Mouse (Mus musculus) liver, embryonic 15.5 days (tissue): ENCODE measurements around the gene Eif3d. TPM values are rescaled to one million over a fixed set of nuclear protein-coding genes. Genes with fewer than 3 reads are reported as not detected.

Source experiments
- ATAC-seq: fragments of 200-750 bp; cut with Nextera tagmentation; 2 replicates; pipeline ENCODE4 v1.8.0; 2017; ENCODE audit warnings: moderate number of reproducible peaks, mild to moderate bottlenecking, moderate library complexity; ENCODE audit not compliant: insufficient read depth
- H3K27ac ChIP-seq: fragments of 300-500 bp; sonication (generic); replicated peaks from 2 replicates; pipeline ENCODE4 v1.5.1; 2015; ENCODE audit warnings: mild to moderate bottlenecking, inconsistent platforms
- H3K27me3 ChIP-seq: fragments of 300-500 bp; sonication (generic); 2 replicates; pipeline ENCODE4 v1.6.1; 2015; ENCODE audit warnings: mild to moderate bottlenecking, inconsistent platforms
- H3K36me3 ChIP-seq: fragments of 300-500 bp; sonication (generic); replicated peaks from 2 replicates; pipeline ENCODE4 v1.6.1; 2015; ENCODE audit warnings: moderate library complexity, mild to moderate bottlenecking, inconsistent platforms
- H3K4me1 ChIP-seq: fragments of 300-500 bp; sonication (generic); replicated peaks from 2 replicates; pipeline ENCODE4 v1.6.1; 2015; ENCODE audit warnings: inconsistent platforms
- H3K4me2 ChIP-seq: fragments of 300-500 bp; sonication (generic); 2 replicates; pipeline ENCODE4 v1.6.1; 2015; ENCODE audit warnings: moderate library complexity, mild to moderate bottlenecking, inconsistent platforms
- H3K4me3 ChIP-seq: fragments of 300-500 bp; sonication (generic); replicated peaks from 2 replicates; pipeline ENCODE4 v1.5.1; 2015; ENCODE audit warnings: mild to moderate bottlenecking, inconsistent platforms
- H3K9ac ChIP-seq: fragments of 300-500 bp; sonication (generic); 2 replicates; pipeline ENCODE4 v1.6.1; 2015; ENCODE audit warnings: moderate library complexity, mild to moderate bottlenecking, inconsistent platforms
- H3K9me3 ChIP-seq: fragments of 300-500 bp; sonication (generic); replicated peaks from 2 replicates; pipeline ENCODE4 v1.6.1; 2016; ENCODE audit warnings: inconsistent platforms
- WGBS: fragments of 180-500 bp; shearing (Covaris S2); methylation state at CpG from one replicate; pipeline ENCODE4 v1.1.7; 2015; ENCODE audit warnings: mixed read lengths; ENCODE audit not compliant: insufficient replicate concordance; 5-methylcytosine and 5-hydroxymethylcytosine counted together
- polyA plus RNA-seq: library from polyadenylated mRNA; unstranded; fragments of >200 nt; fragmentation: Nextera tagmentation; extraction: Ambion mirVana; gene quantifications from 2 replicates; pipeline ENCODE4 v1.2.1, GENCODE M21; 2015

Eif3d gene
- polyA plus RNA-seq, 1 experiment from 2014 or later, result 142 TPM

- Histone ChIP-seq H3K4me1 (peaks cover 72% of the 10 kb centered on the region), H3K9me3 (no peaks in the 10 kb centered on the region), H3K4me2 (peak overlapping the region; percentile 80), H3K27ac (peak overlapping the region; percentile 93), H3K4me3 (peak overlapping the region; percentile 35), H3K27me3 (peaks cover 14% of the 10 kb centered on the region), H3K9ac (peak overlapping the region; percentile 41), H3K36me3 (peaks cover 17% of the 10 kb centered on the region)
- ATAC-seq, result peak; percentile 15
- WGBS, result 43% methylated on average over 6 of the region's 6 CpGs
These were observed 39.5 kb downstream of the Eif3d start for GRCm38 (mm10) chr15:77930986-77931688.

GRCm38 (mm10) chr15:77929804-77930203 lies 40.8 kb downstream of the Eif3d start:
- peak overlapping the region; percentile 76 for H3K9ac ChIP-seq
- H3K36me3 ChIP-seq, result peaks cover 28% of the 10 kb centered on the region
- H3K27me3 ChIP-seq, result peaks cover 6% of the 10 kb centered on the region
- WGBS, result 36% methylated on average over 8 of the region's 8 CpGs
- no peak for ATAC-seq
- no peaks in the 10 kb centered on the region for H3K9me3 ChIP-seq
- H3K4me2 ChIP-seq, result peak overlapping the region; percentile 80
- H3K4me3 ChIP-seq, result peak overlapping the region; percentile 82
- peak overlapping the region; percentile 93 for H3K27ac ChIP-seq
- peaks cover 72% of the 10 kb centered on the region for H3K4me1 ChIP-seq

- ATAC-seq, result peak; percentile 90
- Histone ChIP-seq H3K4me1 (peaks cover 69% of the 10 kb centered on the region), H3K4me3 (peak within 1 kb of the TSS; percentile 82), H3K9me3 (no peaks in the 10 kb centered on the region), H3K4me2 (peak within 1 kb of the TSS; percentile 80), H3K27ac (peak within 1 kb of the TSS; percentile 93), H3K9ac (peak within 1 kb of the TSS; percentile 76), H3K27me3 (no peaks in the 10 kb centered on the region), H3K36me3 (peaks cover 38% of the 10 kb centered on the region)
- WGBS, result 0% methylated on average over 34 of the region's 34 CpGs
These were observed 41.8 kb downstream of the Eif3d start, which contains the start of gene Txn2 for GRCm38 (mm10) chr15:77928673-77929331. Gene Txn2, minus strand, starts transcription at chr15:77929006.

- Histone ChIP-seq H3K4me2 (peak overlapping the region; percentile 80), H3K4me3 (peak overlapping the region; percentile 82), H3K27me3 (no peaks in the 10 kb centered on the region), H3K9me3 (no peaks in the 10 kb centered on the region), H3K4me1 (peaks cover 69% of the 10 kb centered on the region), H3K36me3 (peaks cover 45% of the 10 kb centered on the region), H3K9ac (peak overlapping the region; percentile 76), H3K27ac (peak overlapping the region; percentile 90)
- no peak for ATAC-seq
- 15% methylated on average over 4 of the region's 4 CpGs for WGBS
These were observed 42.5 kb downstream of the Eif3d start for GRCm38 (mm10) chr15:77928091-77928490.

- WGBS, result 72% methylated on average over 5 of the region's 5 CpGs
- H3K9me3 ChIP-seq, result no peaks in the 10 kb centered on the region
- peak overlapping the region; percentile 90; the same call in 1 of the 2 replicates for H3K27ac ChIP-seq
- H3K4me2 ChIP-seq, result peak overlapping the region; percentile 80
- H3K4me3 ChIP-seq, result peak overlapping the region; percentile 82
- H3K27me3 ChIP-seq, result no peaks in the 10 kb centered on the region
- no peak for ATAC-seq
- peaks cover 57% of the 10 kb centered on the region for H3K36me3 ChIP-seq
- H3K4me1 ChIP-seq, result peaks cover 65% of the 10 kb centered on the region
- peak overlapping the region; percentile 2; the same call in 1 of the 2 replicates for H3K9ac ChIP-seq
These were observed 43.7 kb downstream of the Eif3d start for GRCm38 (mm10) chr15:77926921-77927320.

- peaks cover 59% of the 10 kb centered on the region for H3K4me1 ChIP-seq
- WGBS, result 83% methylated on average over 2 of the region's 2 CpGs
- H3K4me2 ChIP-seq, result no peak overlapping the region
- H3K9me3 ChIP-seq, result no peaks in the 10 kb centered on the region
- no peak overlapping the region for H3K9ac ChIP-seq
- no peak overlapping the region for H3K4me3 ChIP-seq
- no peak for ATAC-seq
- H3K27me3 ChIP-seq, result no peaks in the 10 kb centered on the region
- H3K27ac ChIP-seq, result no peak overlapping the region
- peaks cover 72% of the 10 kb centered on the region for H3K36me3 ChIP-seq
These were observed 45.4 kb downstream of the Eif3d start for GRCm38 (mm10) chr15:77925195-77925594.

- Histone ChIP-seq H3K9me3 (no peaks in the 10 kb centered on the region), H3K4me1 (peaks cover 48% of the 10 kb centered on the region), H3K4me3 (no peak overlapping the region), H3K27me3 (no peaks in the 10 kb centered on the region), H3K27ac (peak overlapping the region; percentile 74), H3K4me2 (no peak overlapping the region), H3K9ac (no peak overlapping the region), H3K36me3 (peaks cover 89% of the 10 kb centered on the region)
- no peak for ATAC-seq
- WGBS, result 61% methylated on average over 9 of the region's 9 CpGs
These were observed 47.2 kb downstream of the Eif3d start for GRCm38 (mm10) chr15:77923267-77924035.

- no peak overlapping the region for H3K4me3 ChIP-seq
- H3K4me1 ChIP-seq, result peaks cover 42% of the 10 kb centered on the region
- H3K4me2 ChIP-seq, result no peak overlapping the region
- no peaks in the 10 kb centered on the region for H3K9me3 ChIP-seq
- peak; percentile 70 for ATAC-seq
- peaks cover 95% of the 10 kb centered on the region for H3K36me3 ChIP-seq
- no peaks in the 10 kb centered on the region for H3K27me3 ChIP-seq
- H3K27ac ChIP-seq, result peak overlapping the region; percentile 81
- H3K9ac ChIP-seq, result no peak overlapping the region
- 65% methylated on average over 9 of the region's 9 CpGs for WGBS
These were observed 47.9 kb downstream of the Eif3d start for GRCm38 (mm10) chr15:77922710-77923109.

GRCm38 (mm10) chr15:77921636-77922035 lies 49.0 kb downstream of the Eif3d start:
- peak overlapping the region; percentile 81 for H3K27ac ChIP-seq
- no peak for ATAC-seq
- H3K9ac ChIP-seq, result no peak overlapping the region
- 70% methylated on average over 6 of the region's 6 CpGs for WGBS
- no peaks in the 10 kb centered on the region for H3K27me3 ChIP-seq
- H3K9me3 ChIP-seq, result no peaks in the 10 kb centered on the region
- H3K36me3 ChIP-seq, result peaks cover 93% of the 10 kb centered on the region
- H3K4me3 ChIP-seq, result no peak overlapping the region
- H3K4me1 ChIP-seq, result peaks cover 31% of the 10 kb centered on the region
- no peak overlapping the region for H3K4me2 ChIP-seq

GRCm38 (mm10) chr15:77920511-77921462 lies 49.8 kb downstream of the Eif3d start:
- Histone ChIP-seq H3K9ac (no peak overlapping the region), H3K4me2 (no peak overlapping the region), H3K27ac (no peak overlapping the region), H3K4me3 (no peak overlapping the region), H3K27me3 (no peaks in the 10 kb centered on the region), H3K9me3 (no peaks in the 10 kb centered on the region), H3K4me1 (peaks cover 28% of the 10 kb centered on the region; the same call in 1 of the 2 replicates), H3K36me3 (peaks cover 91% of the 10 kb centered on the region)
- no peak for ATAC-seq
- WGBS, result 82% methylated on average over 10 of the region's 10 CpGs
